Mouse (Mus musculus) retina, embryonic 14.5 days (tissue): ENCODE measurements around the gene Gramd1b.

ENCODE experiments used
- DNase-seq: peaks from one replicate; pipeline ENCODE4 v3.0.0-alpha.2; 2015; ENCODE audit warnings: low spot score

Gene Gramd1b

DNA sequence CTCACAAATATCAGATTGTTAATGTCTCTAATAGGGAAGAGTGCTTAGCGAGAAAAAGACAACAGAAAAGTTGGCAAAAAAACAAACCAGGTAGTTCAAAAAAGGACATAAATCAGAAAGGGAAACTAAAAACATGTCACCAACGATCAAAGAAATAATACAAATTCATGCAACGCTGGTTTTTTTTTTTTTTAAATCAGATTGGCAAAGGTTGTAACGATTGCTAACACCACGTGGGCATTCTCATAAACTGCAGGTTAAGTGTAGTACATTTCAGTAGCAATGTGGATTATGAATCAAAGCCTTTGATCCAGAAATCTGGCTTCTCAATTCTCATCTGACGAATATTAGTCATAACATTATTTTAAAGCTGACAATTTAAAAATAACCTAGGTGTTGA, 169.2 kb downstream of the Gramd1b start:
- DNase-seq = no peak

DNA sequence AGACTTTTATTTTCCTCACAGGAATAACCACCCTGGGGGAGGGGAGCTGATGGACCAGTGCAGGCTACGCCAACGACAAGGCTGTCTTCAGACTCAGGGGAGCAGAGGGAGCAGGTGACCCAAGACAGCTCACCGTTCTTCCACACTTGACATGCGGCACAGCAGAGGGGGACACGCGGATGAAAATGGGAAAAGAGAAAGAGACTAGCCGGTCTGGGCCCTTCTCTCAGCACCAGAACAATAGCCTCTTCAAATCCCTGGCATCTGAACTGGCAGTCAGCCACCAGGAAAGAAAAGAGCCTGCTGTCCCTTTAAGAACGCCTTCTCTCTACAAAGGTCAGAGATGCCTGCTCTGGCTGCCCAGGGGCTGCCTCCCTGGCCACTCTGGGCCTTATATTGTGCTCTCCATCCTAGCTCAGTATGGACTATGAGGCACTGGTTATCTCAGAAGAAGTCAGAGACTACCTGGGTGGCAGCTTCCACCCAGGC, 172.7 kb downstream of the Gramd1b start:
- no peak for DNase-seq

GRCm38 (mm10) chr9:40356768-40357446, 174.3 kb downstream of the Gramd1b start:
- DNase-seq = no peak

DNA sequence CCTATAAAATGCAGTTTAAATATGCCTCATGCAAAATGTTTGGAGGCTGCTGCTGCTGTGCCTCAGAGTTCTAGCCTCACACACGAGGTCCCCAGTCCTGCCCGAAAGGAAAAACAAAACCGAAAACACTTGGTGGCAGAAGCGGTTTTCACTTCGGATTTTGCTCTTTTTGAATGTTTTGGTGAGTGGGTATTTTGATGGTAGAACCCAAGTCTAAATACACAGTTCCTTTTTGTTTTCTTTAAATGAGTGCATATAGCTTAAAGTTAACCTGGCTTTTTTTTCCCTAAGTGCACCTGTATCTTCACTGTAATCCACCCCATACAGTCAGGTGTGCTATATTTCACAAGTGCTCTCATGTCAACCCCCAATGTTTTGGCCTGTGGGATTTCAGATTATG, 174.8 kb downstream of the Gramd1b start:
- DNase-seq = no peak

GRCm38 (mm10) chr9:40355406-40355805, 175.8 kb downstream of the Gramd1b start:
- no peak for DNase-seq

- DNase-seq = no peak
Observed at GRCm38 (mm10) chr9:40353596-40353995, 177.6 kb downstream of the Gramd1b start.

- peak; percentile 82 for DNase-seq
Observed at GRCm38 (mm10) chr9:40350640-40351039, 180.5 kb downstream of the Gramd1b start.

- DNase-seq = peak; percentile 43
Observed at GRCm38 (mm10) chr9:40350052-40350451, 181.1 kb downstream of the Gramd1b start.

GRCm38 (mm10) chr9:40349554-40349953, 181.6 kb downstream of the Gramd1b start:
- peak; percentile 38 for DNase-seq

- DNase-seq = no peak
Observed at GRCm38 (mm10) chr9:40348714-40349233, 182.4 kb downstream of the Gramd1b start.

DNA sequence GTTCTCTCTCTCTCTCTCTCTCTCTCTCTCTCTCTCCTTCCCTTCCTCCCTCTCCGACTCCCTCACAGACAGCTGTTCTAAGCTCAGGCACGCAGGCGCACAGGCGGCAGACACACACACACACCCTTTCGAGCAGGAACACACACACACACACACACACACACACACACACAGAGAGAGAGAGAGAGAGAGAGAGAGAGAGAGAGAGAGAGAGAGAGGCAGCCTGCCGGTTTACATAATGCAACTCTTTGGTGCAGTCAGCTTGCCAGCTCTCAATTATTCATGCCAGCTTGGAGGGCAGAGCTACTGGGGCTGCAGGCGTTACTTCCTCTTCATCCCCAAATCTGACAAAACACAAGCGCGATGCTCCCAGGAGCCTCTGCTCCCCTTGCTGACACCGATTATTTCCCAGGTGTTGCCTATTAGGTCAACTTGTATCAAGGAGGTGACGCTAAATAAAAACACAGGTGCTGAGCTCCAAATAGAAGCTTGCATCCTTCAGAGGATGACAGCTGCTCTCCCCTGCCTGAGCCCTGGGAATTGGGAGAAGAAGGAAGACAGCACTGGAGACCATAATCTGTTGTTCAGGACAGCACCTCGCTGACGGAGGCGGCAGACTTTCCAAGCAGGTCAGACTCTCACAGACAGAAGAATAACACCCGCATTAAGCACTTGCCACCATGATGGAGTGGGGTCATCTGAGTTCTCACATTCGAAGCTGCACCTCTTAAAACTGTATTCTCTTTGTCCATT, 184.8 kb downstream of the Gramd1b start:
- peak; percentile 66 for DNase-seq

DNA sequence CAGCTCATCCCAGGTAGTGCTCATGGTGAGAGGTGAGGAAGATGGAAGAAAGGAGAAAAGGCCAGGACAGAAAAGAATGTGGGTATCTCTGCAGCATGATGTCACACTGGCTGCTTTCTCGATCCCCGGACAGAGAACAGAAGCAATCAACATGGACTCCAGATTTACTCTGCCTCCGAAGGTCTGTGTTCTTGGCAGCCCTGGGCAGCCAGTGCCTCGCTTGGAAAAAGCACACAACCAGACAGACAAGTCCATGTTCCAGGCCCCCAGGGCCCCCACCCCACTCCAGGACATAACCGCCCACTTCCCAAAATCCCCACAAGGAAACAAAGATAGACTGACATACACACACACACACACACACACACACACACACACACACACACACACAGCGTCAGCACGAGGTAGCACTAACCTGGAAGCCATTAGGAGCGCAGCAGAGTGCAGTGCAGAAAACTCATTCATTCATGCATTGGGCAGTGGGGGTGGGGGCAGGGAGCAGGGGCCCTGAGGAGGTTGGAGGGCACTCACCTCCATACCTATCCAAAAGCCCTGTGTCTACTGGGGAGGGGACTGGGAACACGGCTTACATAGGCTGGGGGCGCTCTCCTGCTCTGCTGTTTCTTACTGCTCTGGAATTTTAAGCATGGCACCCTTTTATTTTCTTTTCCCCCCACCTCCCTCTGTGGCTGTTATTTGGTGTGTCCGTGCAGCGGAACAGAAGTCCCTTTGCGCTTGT, 185.5 kb downstream of the Gramd1b start:
- DNase-seq = peak; percentile 5

DNA sequence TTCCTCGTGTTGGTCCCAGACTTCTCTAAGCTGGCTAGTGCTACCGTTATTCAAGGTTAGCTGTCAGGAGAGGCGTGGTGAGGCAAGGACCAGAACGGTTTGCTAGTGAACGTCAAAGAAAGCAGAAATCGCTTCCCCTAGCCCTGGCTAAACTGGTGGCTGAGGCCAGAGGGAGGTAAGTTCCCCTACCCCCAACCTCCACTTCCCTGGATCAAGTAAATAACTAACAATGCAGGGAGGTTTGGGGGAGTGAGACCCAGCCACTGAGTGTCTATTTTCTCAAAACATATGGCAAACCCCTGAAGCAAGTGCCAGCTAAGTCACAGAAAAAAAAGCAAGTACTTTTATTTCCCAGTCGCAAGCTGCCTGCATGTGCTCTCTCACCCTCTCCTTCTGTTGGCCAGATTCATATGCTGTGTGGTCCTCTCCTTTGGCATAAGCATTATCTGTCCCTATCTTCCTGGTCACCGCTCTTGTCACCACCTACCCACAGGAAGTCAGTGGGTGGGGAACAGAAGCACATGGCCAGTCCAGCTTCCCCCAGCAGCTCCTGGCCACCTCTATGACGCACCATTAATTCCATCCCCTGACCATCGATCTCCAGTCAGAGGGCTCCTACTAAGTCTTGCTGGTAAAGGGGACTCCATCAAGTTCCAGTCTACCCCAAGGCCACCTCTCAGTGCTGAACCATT, 186.2 kb downstream of the Gramd1b start:
- no peak for DNase-seq

GRCm38 (mm10) chr9:40343828-40344227, 187.4 kb downstream of the Gramd1b start:
- no peak for DNase-seq

GRCm38 (mm10) chr9:40343053-40343652, 188.0 kb downstream of the Gramd1b start:
- DNase-seq = no peak

DNA sequence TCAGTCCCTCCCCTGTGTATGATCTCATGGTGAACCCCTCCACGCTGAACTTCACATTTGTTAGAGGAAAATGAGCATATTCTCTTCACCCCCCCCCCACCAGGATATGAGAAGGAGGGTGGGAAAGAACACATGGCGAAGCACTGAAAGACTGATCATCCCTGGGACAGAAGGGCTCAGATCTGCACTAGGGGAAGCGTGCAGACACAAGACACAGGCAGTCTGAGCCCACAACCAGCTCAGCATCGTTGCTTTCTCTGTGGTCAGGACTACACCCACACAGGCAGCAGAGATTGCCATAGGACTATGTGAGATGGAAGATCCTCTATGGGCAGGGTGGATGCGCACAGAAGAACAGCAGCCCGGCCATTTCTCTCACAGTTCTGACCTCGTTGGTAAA, 189.1 kb downstream of the Gramd1b start:
- DNase-seq = no peak

DNA sequence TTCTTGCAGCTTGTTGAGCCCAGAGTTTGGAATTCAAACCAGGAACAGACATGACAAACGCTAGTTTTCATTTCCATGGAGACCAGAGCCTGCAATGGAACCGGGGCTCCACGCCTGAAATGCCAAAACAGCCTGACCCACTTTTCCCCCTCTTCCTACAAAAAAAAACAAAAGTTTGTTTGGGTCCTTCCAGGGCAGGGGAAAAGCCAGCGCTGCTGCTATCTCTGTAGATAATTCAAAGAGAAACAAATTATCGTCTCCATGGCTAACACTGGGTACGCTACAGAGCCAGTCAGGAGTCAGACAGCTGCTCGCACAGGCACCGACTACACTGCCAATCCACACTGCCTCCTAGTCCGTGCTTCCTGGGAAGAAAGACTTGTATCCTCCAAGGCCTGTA, 191.6 kb downstream of the Gramd1b start:
- DNase-seq = no peak

DNA sequence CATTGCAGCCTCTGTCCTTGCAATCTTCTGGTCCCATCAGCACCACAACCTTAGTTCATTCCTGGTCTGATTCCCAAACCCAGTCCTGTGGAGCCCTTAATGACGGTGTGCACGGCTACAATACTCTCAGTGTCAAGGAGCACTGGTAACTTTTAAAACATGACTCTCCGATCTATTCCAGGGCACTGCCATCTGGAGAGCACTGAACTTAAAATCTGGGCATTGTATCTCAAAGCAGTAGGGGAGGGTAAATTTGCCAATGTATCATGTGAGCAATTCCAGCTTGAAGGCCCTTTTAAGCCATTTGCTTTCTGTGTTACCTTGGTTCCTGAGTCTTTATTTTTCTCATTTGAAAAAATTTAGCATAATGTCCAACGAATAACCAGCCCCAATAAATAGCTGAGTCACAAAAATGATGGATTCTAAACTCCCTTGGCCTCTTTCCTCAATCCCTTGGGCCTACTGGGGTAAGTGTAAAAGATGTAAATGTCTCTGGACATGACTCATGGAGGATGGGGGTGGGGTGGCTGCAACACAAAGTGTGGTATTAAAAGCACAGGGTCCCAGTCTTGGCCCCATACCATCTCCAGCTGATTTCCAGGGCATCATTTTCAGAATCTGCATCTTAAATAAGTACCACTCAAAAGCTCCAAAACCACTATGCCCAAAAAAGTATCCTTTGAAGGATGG, 193.9 kb downstream of the Gramd1b start:
- DNase-seq = no peak

- DNase-seq = no peak
Observed at GRCm38 (mm10) chr9:40336701-40337100, 194.5 kb downstream of the Gramd1b start.

DNA sequence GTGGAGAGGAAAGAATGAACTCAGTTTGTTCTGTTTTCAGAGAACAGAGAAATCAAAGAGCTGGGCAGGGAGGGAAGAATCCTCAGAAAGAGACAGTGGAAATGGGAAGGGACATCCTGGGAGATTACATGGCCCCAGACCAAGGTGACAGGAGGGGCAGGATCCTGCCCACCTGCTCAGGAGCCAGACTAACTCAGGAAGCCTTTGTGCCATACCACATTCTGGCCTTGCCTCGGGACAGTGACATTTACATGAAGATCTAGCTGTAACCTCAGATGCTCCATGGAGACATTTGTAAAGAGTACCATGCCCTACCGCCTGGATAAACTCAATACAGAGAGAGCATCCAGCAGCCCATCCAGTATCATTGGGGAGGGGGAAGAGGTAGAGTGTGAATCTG, 196.6 kb downstream of the Gramd1b start:
- no peak for DNase-seq
